Mouse (Mus musculus) central nervous system, embryonic 11.5 days (tissue): ENCODE measurements around the gene Cpe. TPM values are rescaled to one million over a fixed set of nuclear protein-coding genes. Genes with fewer than 3 reads are reported as not detected.

Experiments
- polyA plus RNA-seq: library from polyadenylated mRNA; depleted of rRNA; stranded (reverse); fragments of >200 nt; gene quantifications from 2 replicates; pipeline ENCODE4 v1.2.3, GENCODE M21; 2012; rRNA removed

Cpe gene
- 100 and 101 TPM in 2 replicates for polyA plus RNA-seq

GRCm38 (mm10) chr8:64692651-64693201, at the start of gene Cpe:
Gene Cpe (minus strand): TSS chr8:64693054.

GRCm38 (mm10) chr8:64733271-64733943, 40.6 kb upstream of the Cpe start, which contains the start of gene Msmo1:
Gene Msmo1 (minus strand): TSS chr8:64733792.

Other genes starting within 250 kb of the Cpe start
- 109 and 158 TPM in 2 replicates for gene Msmo1, start 40.7 kb upstream of the Cpe start, polyA plus RNA-seq
- 19.9 and 23.4 TPM in 2 replicates for gene Klhl2, start 157.0 kb upstream of the Cpe start, polyA plus RNA-seq